Mouse (Mus musculus): ENCODE results near the gene Nt5dc3. TPM values are rescaled to one million over a fixed set of nuclear protein-coding genes. Genes with fewer than 3 reads are reported as not detected.

The Nt5dc3 gene
- polyA plus RNA-seq, 1 experiment = 6.9 TPM

- Histone ChIP-seq H3K4me3 (ENCODE audit: insufficient read depth, low read depth, low read length) (no peak overlapping the region), H3K36me3 (ENCODE audit: control insufficient read depth, insufficient read depth, low read length) (no peaks in the 10 kb centered on the region), H3K27ac (ENCODE audit: insufficient read depth, low read depth, low read length) (peak overlapping the region; percentile 32; the same call in 1 of the 2 replicates), H3K4me1 (ENCODE audit: control insufficient read depth, insufficient read depth, low read length) (no peaks in the 10 kb centered on the region), H3K27me3 (replicated peaks; ENCODE audit: control insufficient read depth, insufficient read depth, low read length) (no peaks in the 10 kb centered on the region)
- peak; percentile 36 for DNase-seq
- TF ChIP-seq POLR2A (IDR thresholded peaks at IDR 0.05; ENCODE audit: low read depth, low read length) (no peak), CTCF (conservative IDR thresholded peaks at IDR 0.05; ENCODE audit: insufficient read depth, insufficient read length, low read depth, low read length) (no peak)
- 70% methylated on average over 19 of the region's 19 CpGs for WGBS
Observed at GRCm38 (mm10) chr10:86814292-86815131, 35.7 kb downstream of the Nt5dc3 start.

GRCm38 (mm10) chr10:86815133-86815532 lies 36.3 kb downstream of the Nt5dc3 start:
- WGBS = 82% methylated on average over 7 of the region's 7 CpGs
- no peaks in the 10 kb centered on the region for H3K4me1 ChIP-seq (ENCODE audit: control insufficient read depth, insufficient read depth, low read length)
- DNase-seq = no peak
- H3K27ac ChIP-seq (ENCODE audit: insufficient read depth, low read depth, low read length) = no peak overlapping the region
- TF ChIP-seq POLR2A (IDR thresholded peaks at IDR 0.05; ENCODE audit: low read depth, low read length) (no peak), CTCF (conservative IDR thresholded peaks at IDR 0.05; ENCODE audit: insufficient read depth, insufficient read length, low read depth, low read length) (no peak)
- no peak overlapping the region for H3K4me3 ChIP-seq (ENCODE audit: insufficient read depth, low read depth, low read length)
- no peaks in the 10 kb centered on the region for H3K27me3 ChIP-seq (replicated peaks; ENCODE audit: control insufficient read depth, insufficient read depth, low read length)
- H3K36me3 ChIP-seq (ENCODE audit: control insufficient read depth, insufficient read depth, low read length) = no peaks in the 10 kb centered on the region

- H3K36me3 ChIP-seq (ENCODE audit: control insufficient read depth, insufficient read depth, low read length) = no peaks in the 10 kb centered on the region
- no peak for DNase-seq
Observed at GRCm38 (mm10) chr10:86819649-86820165, 40.9 kb downstream of the Nt5dc3 start.

GRCm38 (mm10) chr10:86821014-86821413 lies 42.2 kb downstream of the Nt5dc3 start:
- peaks cover 10% of the 10 kb centered on the region; the same call in 1 of the 2 replicates for H3K4me1 ChIP-seq (ENCODE audit: control insufficient read depth, insufficient read depth, low read length)
- no peaks in the 10 kb centered on the region for H3K36me3 ChIP-seq (ENCODE audit: control insufficient read depth, insufficient read depth, low read length)
- WGBS = 96% methylated on average over 7 of the region's 7 CpGs
- H3K27ac ChIP-seq (ENCODE audit: insufficient read depth, low read depth, low read length) = no peak overlapping the region
- H3K4me3 ChIP-seq (ENCODE audit: insufficient read depth, low read depth, low read length) = no peak overlapping the region
- TF ChIP-seq CTCF (conservative IDR thresholded peaks at IDR 0.05; ENCODE audit: insufficient read depth, insufficient read length, low read depth, low read length) (no peak), POLR2A (IDR thresholded peaks at IDR 0.05; ENCODE audit: low read depth, low read length) (no peak)
- no peak for DNase-seq
- no peaks in the 10 kb centered on the region for H3K27me3 ChIP-seq (replicated peaks; ENCODE audit: control insufficient read depth, insufficient read depth, low read length)

More at GRCm38 (mm10) chr10:86819649-86820165, 40.9 kb downstream of the Nt5dc3 start:
- H3K4me1 ChIP-seq (ENCODE audit: control insufficient read depth, insufficient read depth, low read length) = peaks cover under 1% of the 10 kb centered on the region; the same call in 1 of the 2 replicates
- 59% methylated on average over 8 of the region's 8 CpGs for WGBS
- no peaks in the 10 kb centered on the region for H3K27me3 ChIP-seq (replicated peaks; ENCODE audit: control insufficient read depth, insufficient read depth, low read length)
- no peak overlapping the region for H3K4me3 ChIP-seq (ENCODE audit: insufficient read depth, low read depth, low read length)
- no peak for TF ChIP-seq CTCF (conservative IDR thresholded peaks at IDR 0.05; ENCODE audit: insufficient read depth, insufficient read length, low read depth, low read length)
- TF ChIP-seq POLR2A (IDR thresholded peaks at IDR 0.05; ENCODE audit: low read depth, low read length) = no peak
- H3K27ac ChIP-seq (ENCODE audit: insufficient read depth, low read depth, low read length) = no peak overlapping the region

GRCm38 (mm10) chr10:86824093-86824492 lies 45.3 kb downstream of the Nt5dc3 start:
- 91% methylated on average over 6 of the region's 6 CpGs for WGBS
- no peaks in the 10 kb centered on the region for H3K27me3 ChIP-seq (replicated peaks; ENCODE audit: control insufficient read depth, insufficient read depth, low read length)
- no peak overlapping the region for H3K27ac ChIP-seq (ENCODE audit: insufficient read depth, low read depth, low read length)
- TF ChIP-seq POLR2A (IDR thresholded peaks at IDR 0.05; ENCODE audit: low read depth, low read length) (no peak), CTCF (conservative IDR thresholded peaks at IDR 0.05; ENCODE audit: insufficient read depth, insufficient read length, low read depth, low read length) (0 out of 2 replicates have a peak, but pooled peaks have one; percentile 5)
- H3K36me3 ChIP-seq (ENCODE audit: control insufficient read depth, insufficient read depth, low read length) = no peaks in the 10 kb centered on the region
- H3K4me3 ChIP-seq (ENCODE audit: insufficient read depth, low read depth, low read length) = no peak overlapping the region
- no peak for DNase-seq
- peaks cover 14% of the 10 kb centered on the region; the same call in 1 of the 2 replicates for H3K4me1 ChIP-seq (ENCODE audit: control insufficient read depth, insufficient read depth, low read length)

GRCm38 (mm10) chr10:86824871-86825270 lies 46.1 kb downstream of the Nt5dc3 start:
- no peak overlapping the region for H3K4me3 ChIP-seq (ENCODE audit: insufficient read depth, low read depth, low read length)
- H3K27me3 ChIP-seq (replicated peaks; ENCODE audit: control insufficient read depth, insufficient read depth, low read length) = no peaks in the 10 kb centered on the region
- H3K36me3 ChIP-seq (ENCODE audit: control insufficient read depth, insufficient read depth, low read length) = no peaks in the 10 kb centered on the region
- DNase-seq = peak; percentile 71
- H3K4me1 ChIP-seq (ENCODE audit: control insufficient read depth, insufficient read depth, low read length) = peaks cover 14% of the 10 kb centered on the region; the same call in 1 of the 2 replicates
- WGBS = 39% methylated on average over 14 of the region's 14 CpGs
- no peak for TF ChIP-seq POLR2A (IDR thresholded peaks at IDR 0.05; ENCODE audit: low read depth, low read length)
- no peak overlapping the region for H3K27ac ChIP-seq (ENCODE audit: insufficient read depth, low read depth, low read length)

GRCm38 (mm10) chr10:86825871-86826522 lies 47.2 kb downstream of the Nt5dc3 start:
- no peak overlapping the region for H3K27ac ChIP-seq (ENCODE audit: insufficient read depth, low read depth, low read length)
- H3K27me3 ChIP-seq (replicated peaks; ENCODE audit: control insufficient read depth, insufficient read depth, low read length) = no peaks in the 10 kb centered on the region
- WGBS = 63% methylated on average over 10 of the region's 10 CpGs
- TF ChIP-seq CTCF (conservative IDR thresholded peaks at IDR 0.05; ENCODE audit: insufficient read depth, insufficient read length, low read depth, low read length) (no peak), POLR2A (IDR thresholded peaks at IDR 0.05; ENCODE audit: low read depth, low read length) (no peak)
- peak; percentile 92 for DNase-seq
- peaks cover 14% of the 10 kb centered on the region; the same call in 1 of the 2 replicates for H3K4me1 ChIP-seq (ENCODE audit: control insufficient read depth, insufficient read depth, low read length)
- no peaks in the 10 kb centered on the region for H3K36me3 ChIP-seq (ENCODE audit: control insufficient read depth, insufficient read depth, low read length)
- H3K4me3 ChIP-seq (ENCODE audit: insufficient read depth, low read depth, low read length) = no peak overlapping the region
